Mouse (Mus musculus): ENCODE data around the gene Cfap43.

DNA sequence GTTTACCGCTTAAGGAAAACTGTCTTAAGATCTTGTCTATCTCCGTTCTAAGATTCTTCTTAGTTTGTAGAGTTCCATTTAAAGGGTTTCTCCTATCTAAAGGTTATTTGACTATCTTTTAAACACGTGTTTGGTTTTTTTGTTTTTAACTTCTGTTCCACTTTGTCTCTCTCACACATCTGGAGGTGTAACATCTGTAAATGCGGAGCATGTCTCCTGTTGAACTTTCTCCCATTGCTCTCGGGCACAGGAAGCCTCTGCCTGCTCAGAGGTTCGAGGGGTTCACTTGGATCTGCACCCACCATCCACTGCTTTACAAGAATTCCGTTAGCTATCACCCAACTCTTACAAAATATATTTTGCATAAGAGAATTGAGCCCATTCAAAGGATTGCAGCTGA lies 37.5 kb downstream of the Cfap43 start:
- TF ChIP-seq POLR2A (IDR thresholded peaks at IDR 0.05; ENCODE audit: insufficient read length, low read depth) (no peak), E2F4 (IDR thresholded peaks at IDR 0.05; ENCODE audit: insufficient read depth) (no peak)
